Mouse (Mus musculus) C2C12 (cell line): ENCODE measurements around the gene Rasgef1b. TPM values are rescaled to one million over a fixed set of nuclear protein-coding genes. Genes with fewer than 3 reads are reported as not detected.

Experiments used
- H3K27me3 ChIP-seq: one replicate; pipeline ENCODE4 v1.6.1; 2011; ENCODE audit not compliant: control insufficient read depth, insufficient read depth, insufficient read length
- H3K36me3 ChIP-seq: one replicate; pipeline ENCODE4 v1.6.1; 2011; ENCODE audit not compliant: control insufficient read depth, insufficient read depth
- H3K4me3 ChIP-seq: one replicate; pipeline ENCODE4 v1.5.1; 2011; ENCODE audit warnings: mild to moderate bottlenecking, control low read depth; ENCODE audit not compliant: poor library complexity, insufficient read depth, severe bottlenecking
- H3K79me2 ChIP-seq: one replicate; pipeline ENCODE4 v1.6.1; 2011; ENCODE audit not compliant: control insufficient read depth, insufficient read depth
- H3K79me3 ChIP-seq: one replicate; pipeline ENCODE4 v1.6.1; 2011; ENCODE audit warnings: low read depth, control low read depth
- H3ac ChIP-seq: one replicate; pipeline ENCODE3; 2011; ENCODE audit warnings: low read depth; ENCODE audit not compliant: control insufficient read depth, insufficient read length
- CEBPB ChIP-seq: IDR thresholded peaks from one replicate; pipeline ENCODE4 v1.6.1; 2011; ENCODE audit warnings: low read depth, mild to moderate bottlenecking, control low read depth, moderate library complexity
- CTCF ChIP-seq: IDR thresholded peaks from one replicate; pipeline ENCODE4 v1.5.1; 2011; ENCODE audit not compliant: control insufficient read depth, insufficient read depth, insufficient read length
- FOSL1 ChIP-seq: IDR thresholded peaks from one replicate; pipeline ENCODE4 v1.8.0; 2011; ENCODE audit warnings: mild to moderate bottlenecking, low read length; ENCODE audit not compliant: poor library complexity, insufficient read depth, severe bottlenecking
- MAX ChIP-seq: IDR thresholded peaks from one replicate; pipeline ENCODE4 v1.6.1; 2011; ENCODE audit warnings: mild to moderate bottlenecking, control low read depth
- MYOD1 ChIP-seq: IDR thresholded peaks from one replicate; pipeline ENCODE4 v1.6.1; 2011; ENCODE audit warnings: low read depth; ENCODE audit not compliant: control insufficient read depth, insufficient read length
- MYOG ChIP-seq: IDR thresholded peaks from one replicate; pipeline ENCODE4 v1.6.1; 2011; ENCODE audit not compliant: control insufficient read depth, insufficient read length; ENCODE audit errors: extremely low read depth
- USF1 ChIP-seq: IDR thresholded peaks from one replicate; pipeline ENCODE4 v1.6.1; 2011; ENCODE audit warnings: low read depth, mild to moderate bottlenecking, control low read depth, moderate library complexity
- long read RNA-seq, 2 experiments: library from polyadenylated mRNA; unstranded; transcript quantifications; one replicate each; pipeline ENCODE4 v2.0.0; 2019 to 2020
- polyA plus RNA-seq: library from polyadenylated mRNA; unstranded; fragments of >200 nt; fragmentation: generic; extraction: Trizol; gene quantifications from one replicate; pipeline ENCODE4 v1.2.1, GENCODE M21; 2012; ENCODE audit warnings: missing spikeins

The Rasgef1b gene
- polyA plus RNA-seq: 0.05 TPM
- long read RNA-seq, experiment 1: 0 reads
- long read RNA-seq, experiment 2, partial matches to known transcripts: 0 of 1 reads
- long read RNA-seq, experiment 2, other reads (novel, unspliced or antisense): 1 of 1 reads

DNA sequence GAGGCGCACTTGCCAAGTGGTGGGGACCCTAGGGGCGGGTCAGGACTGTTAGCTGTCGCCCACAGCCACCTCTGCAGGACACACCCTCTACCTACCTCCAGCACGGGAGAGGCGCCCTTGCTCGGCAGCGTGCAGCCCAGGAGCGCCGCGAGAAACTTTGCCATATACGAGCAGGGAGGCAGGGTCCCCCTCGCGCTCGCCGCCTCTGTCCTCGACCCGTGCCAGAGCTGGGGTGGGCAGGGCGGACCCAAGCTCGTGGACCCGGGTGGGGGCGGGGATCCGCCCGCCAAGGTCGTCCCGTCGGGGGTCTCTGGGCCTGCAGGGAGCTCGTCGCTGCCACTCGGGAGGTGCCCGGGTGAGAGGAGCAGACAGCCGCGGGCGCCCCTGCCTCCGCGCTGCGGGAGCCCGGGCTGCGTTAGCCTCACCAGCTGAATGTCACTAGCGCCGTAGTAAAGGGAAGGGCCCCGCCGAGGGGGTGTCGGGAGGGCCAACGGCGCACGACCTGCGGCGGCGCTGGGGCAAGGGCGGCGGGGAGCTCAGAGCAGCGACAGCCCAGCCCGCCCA, at the start of gene Rasgef1b:
Gene Rasgef1b (minus strand): TSS at position 417 of the 564 bp plus-strand sequence.
- Histone ChIP-seq H3K27me3 (peaks cover 24% of the 10 kb centered on the region), H3K79me3 (no peaks in the 10 kb centered on the region), H3K4me3 (no peak within 1 kb of the TSS), H3K79me2 (no peaks in the 10 kb centered on the region), H3ac (no peak within 1 kb of the TSS), H3K36me3 (no peaks in the 10 kb centered on the region)
- TF ChIP-seq MYOD1 (no peak), CTCF (no peak), MAX (no peak), USF1 (no peak), FOSL1 (no peak), MYOG (no peak), CEBPB (no peak)

DNA sequence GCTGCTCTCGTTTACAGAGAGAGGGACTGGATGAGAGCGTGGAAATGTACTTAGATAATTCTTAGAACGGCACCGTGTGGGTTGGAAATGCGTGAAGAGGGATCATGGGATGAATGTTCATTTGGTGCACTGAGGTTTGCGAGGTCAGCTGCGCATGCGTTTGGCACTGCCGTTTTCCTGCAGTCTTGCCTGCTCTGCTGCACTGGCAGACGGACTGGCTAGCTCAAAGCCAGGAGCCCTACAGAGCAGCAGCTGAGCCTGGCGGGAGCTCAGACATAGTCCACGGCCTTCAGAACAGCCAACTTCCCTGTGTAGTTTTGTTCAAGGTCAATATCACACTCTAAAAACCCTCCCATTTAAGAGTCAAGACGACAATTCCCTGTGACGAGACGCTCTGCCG, 46.5 kb upstream of the Rasgef1b start:
- H3K79me2 ChIP-seq: no peaks in the 10 kb centered on the region
- no peaks in the 10 kb centered on the region for H3K79me3 ChIP-seq
- no peak overlapping the region for H3ac ChIP-seq
- no peak overlapping the region for H3K4me3 ChIP-seq
- TF ChIP-seq MYOG (no peak), FOSL1 (no peak), MYOD1 (no peak), USF1 (no peak), CEBPB (no peak), MAX (no peak), CTCF (no peak)
- peaks cover 11% of the 10 kb centered on the region for H3K27me3 ChIP-seq
- H3K36me3 ChIP-seq: no peaks in the 10 kb centered on the region

DNA sequence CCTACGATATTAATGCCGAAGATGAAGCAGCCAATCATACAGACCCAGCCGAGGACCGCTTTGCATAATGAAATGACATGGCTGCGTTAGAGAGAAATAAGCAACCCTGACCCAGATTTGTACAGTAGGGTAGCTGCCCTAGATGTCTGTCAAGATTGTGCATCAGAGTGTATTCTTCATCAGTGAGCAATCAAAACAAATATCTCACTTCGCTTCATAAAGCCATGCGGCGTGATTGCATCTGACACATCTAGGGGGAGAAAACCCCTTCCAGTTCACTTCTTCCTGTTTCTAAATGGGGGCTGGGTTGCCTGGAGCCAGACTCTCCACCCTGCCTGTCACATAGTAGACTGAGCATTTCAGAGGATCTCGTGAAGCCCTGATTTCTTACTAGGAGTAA, 44.4 kb upstream of the Rasgef1b start:
- TF ChIP-seq MAX: no peak
- TF ChIP-seq CEBPB: no peak
- no peak for TF ChIP-seq MYOD1
- TF ChIP-seq USF1: no peak
- no peak for TF ChIP-seq FOSL1
- TF ChIP-seq MYOG: no peak
- no peak for TF ChIP-seq CTCF
- no peaks in the 10 kb centered on the region for H3K79me2 ChIP-seq

DNA sequence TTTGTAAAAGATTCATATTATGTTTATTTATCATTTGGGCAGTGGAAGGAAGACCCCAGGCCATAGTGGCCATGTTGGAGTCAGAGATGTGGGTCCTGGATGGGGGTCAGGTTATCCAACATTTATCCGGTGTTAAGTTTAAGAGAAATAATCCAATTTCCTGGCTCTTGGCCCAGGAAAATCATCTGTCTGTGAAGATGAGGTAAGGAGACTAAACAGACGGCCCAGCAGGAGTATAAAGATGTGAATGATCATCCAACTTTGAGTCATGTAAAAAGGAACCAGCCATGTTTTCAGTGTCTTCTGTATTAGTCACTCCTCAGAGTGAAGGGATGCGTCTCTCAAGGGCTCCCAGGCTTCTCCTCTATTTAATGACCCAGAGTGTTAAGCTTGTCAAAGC, 35.4 kb upstream of the Rasgef1b start:
- Histone ChIP-seq H3K79me3 (no peaks in the 10 kb centered on the region), H3K4me3 (no peak overlapping the region), H3K79me2 (no peaks in the 10 kb centered on the region), H3ac (no peak overlapping the region), H3K27me3 (no peaks in the 10 kb centered on the region), H3K36me3 (no peaks in the 10 kb centered on the region)
- TF ChIP-seq CEBPB (no peak), MYOG (no peak), MYOD1 (no peak), CTCF (no peak), FOSL1 (no peak), MAX (no peak), USF1 (no peak)

More for the DNA sequence above, 44.4 kb upstream of the Rasgef1b start:
- H3K27me3 ChIP-seq: peaks cover 11% of the 10 kb centered on the region
- H3K79me3 ChIP-seq: no peaks in the 10 kb centered on the region
- H3K4me3 ChIP-seq: no peak overlapping the region
- no peak overlapping the region for H3ac ChIP-seq
- H3K36me3 ChIP-seq: no peaks in the 10 kb centered on the region

DNA sequence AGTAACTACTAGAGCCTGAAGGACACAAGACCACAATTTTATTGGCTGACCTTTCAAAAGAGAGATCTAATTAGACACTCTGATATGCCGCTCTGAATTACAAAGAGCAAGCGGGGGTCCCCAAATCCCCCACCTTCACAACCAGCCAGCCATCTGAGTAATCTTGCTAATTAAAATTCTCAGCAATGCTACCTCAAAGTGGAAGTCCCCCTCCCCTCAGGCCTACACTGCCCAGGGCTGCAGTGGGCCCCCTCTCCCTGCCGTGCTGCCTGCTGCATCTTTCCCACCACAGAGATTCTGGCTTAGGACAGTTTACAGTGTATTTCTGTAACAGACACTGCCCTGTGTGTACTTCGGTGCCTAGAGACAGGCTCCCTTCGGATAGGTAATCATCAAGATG, 30.0 kb upstream of the Rasgef1b start:
- Histone ChIP-seq H3K79me2 (no peaks in the 10 kb centered on the region), H3K4me3 (no peak overlapping the region), H3ac (no peak overlapping the region), H3K27me3 (no peaks in the 10 kb centered on the region), H3K36me3 (no peaks in the 10 kb centered on the region), H3K79me3 (no peaks in the 10 kb centered on the region)
- TF ChIP-seq MYOD1: no peak
- TF ChIP-seq FOSL1: no peak
- no peak for TF ChIP-seq CEBPB

DNA sequence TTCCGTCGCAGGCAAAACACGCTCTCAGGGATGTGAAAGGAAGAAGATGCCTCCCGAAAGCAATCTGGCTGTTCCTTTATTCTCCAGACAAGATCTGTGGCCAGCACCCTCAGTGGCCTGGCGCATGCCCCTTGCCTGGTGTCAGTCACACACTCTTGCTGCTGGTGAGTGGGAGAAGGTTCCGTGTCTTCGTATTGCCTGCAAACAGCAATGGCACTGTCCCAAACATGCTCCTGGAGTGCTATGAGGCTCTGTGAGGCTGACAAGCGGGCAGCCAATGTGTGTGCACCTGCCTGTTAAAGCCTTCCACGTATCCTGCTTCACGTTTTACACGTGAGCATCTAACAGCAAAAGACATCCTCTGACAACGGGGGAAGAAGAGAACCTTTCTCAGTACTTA, 25.0 kb upstream of the Rasgef1b start:
- H3K36me3 ChIP-seq: no peaks in the 10 kb centered on the region
- H3K4me3 ChIP-seq: no peak overlapping the region
- no peaks in the 10 kb centered on the region for H3K27me3 ChIP-seq
- H3ac ChIP-seq: no peak overlapping the region
- TF ChIP-seq MAX (no peak), FOSL1 (no peak), USF1 (no peak)
- H3K79me3 ChIP-seq: no peaks in the 10 kb centered on the region
- H3K79me2 ChIP-seq: no peaks in the 10 kb centered on the region
